Mouse (Mus musculus): ENCODE data around the gene Arf5. TPM values are rescaled to one million over a fixed set of nuclear protein-coding genes. Genes with fewer than 3 reads are reported as not detected.

The Arf5 gene
- total and polyA plus RNA-seq, 3 experiments = 92.8 to 292 TPM; not detected in 1

DNA sequence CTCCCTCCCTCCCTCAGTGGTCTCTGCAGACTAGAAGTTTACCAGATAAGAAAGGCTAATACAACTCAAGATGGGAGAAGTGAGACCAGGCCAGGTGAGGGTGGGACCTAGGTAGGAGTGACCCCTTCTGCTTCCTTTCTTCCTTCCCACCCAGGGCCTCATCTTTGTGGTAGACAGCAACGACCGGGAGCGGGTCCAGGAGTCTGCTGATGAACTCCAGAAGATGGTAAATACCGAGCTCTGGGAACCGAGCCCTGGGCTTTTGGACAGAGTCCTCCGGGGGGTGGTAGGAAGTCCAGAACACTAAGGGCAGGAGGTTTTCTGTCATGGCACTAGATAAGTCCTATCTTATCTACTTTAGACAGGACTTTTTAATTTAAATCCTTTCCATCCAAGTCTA is 1.7 kb downstream of the Arf5 start:
- H3K9ac ChIP-seq (ENCODE audit: control insufficient read depth, low read depth, low read length, poor library complexity, severe bottlenecking) = no peak overlapping the region
- DNase-seq (ENCODE audit: low read depth, low spot score) = no peak
- peaks cover under 1 to 26% of the 10 kb centered on the region in 2 experiments for H3K4me1 ChIP-seq (ENCODE audit: control insufficient read depth in 1 of 2, insufficient read depth in 2 of 2, low read length in 2 of 2)
- TF ChIP-seq CTCF (IDR thresholded peaks at IDR 0.05 in 2 of 3, conservative IDR thresholded peaks at IDR 0.05 in 1 of 3; ENCODE audit: control insufficient read depth in 1 of 3, insufficient read depth in 1 of 3, low read depth in 2 of 3, low read length in 3 of 3, poor library complexity in 1 of 3, severe bottlenecking in 1 of 3) (no peak), HCFC1 (IDR thresholded peaks at IDR 0.05; ENCODE audit: low read depth, low read length) (no peak), POLR2AphosphoS5 (IDR thresholded peaks at IDR 0.05; ENCODE audit: borderline replicate concordance, low read depth, low read length) (no peak), TBP (IDR thresholded peaks at IDR 0.05; ENCODE audit: low read depth, low read length) (no peak), POLR2AphosphoS2 (IDR thresholded peaks at IDR 0.05; ENCODE audit: low read length) (no peak), NRF1 (IDR thresholded peaks at IDR 0.05; ENCODE audit: insufficient read depth, low read depth, low read length, poor library complexity, severe bottlenecking) (no peak), SIN3A (IDR thresholded peaks at IDR 0.05; ENCODE audit: low read length) (no peak), MYB (IDR thresholded peaks at IDR 0.05; ENCODE audit: low read depth, low read length) (no peak), BHLHE40 (IDR thresholded peaks at IDR 0.05; ENCODE audit: borderline replicate concordance, low read depth, low read length) (no peak), MEF2A (IDR thresholded peaks at IDR 0.05; ENCODE audit: extremely low read depth, insufficient replicate concordance, low read depth, low read length, poor library complexity, severe bottlenecking) (no peak), GATA1 (IDR thresholded peaks at IDR 0.05; ENCODE audit: low read depth, low read length) (no peak), POLR2A (IDR thresholded peaks at IDR 0.05; ENCODE audit: control insufficient read depth in 1 of 2, insufficient read depth in 1 of 2, low read depth in 1 of 2, low read length in 2 of 2, poor library complexity in 1 of 2) (no peak), RCOR1 (IDR thresholded peaks at IDR 0.05; ENCODE audit: low read depth, low read length) (no peak), ZC3H11A (IDR thresholded peaks at IDR 0.05; ENCODE audit: low read depth, low read length) (no peak), TCF12 (IDR thresholded peaks at IDR 0.05; ENCODE audit: low read depth, low read length) (no peak), USF2 (IDR thresholded peaks at IDR 0.05; ENCODE audit: borderline replicate concordance in 1 of 2, insufficient read depth in 1 of 2, low read depth in 1 of 2, low read length in 2 of 2) (no peak), E2F4 (IDR thresholded peaks at IDR 0.05; ENCODE audit: borderline replicate concordance, low read depth, low read length) (no peak)
- H3K27me3 ChIP-seq (ENCODE audit: control insufficient read depth in 1 of 2, insufficient read depth in 2 of 2, low read length in 2 of 2) = no peaks in the 10 kb centered on the region
- no peak overlapping the region for H3K27ac ChIP-seq (ENCODE audit: control insufficient read depth, low read depth, low read length)
- no peaks in the 10 kb centered on the region for H3K9me3 ChIP-seq (replicated peaks; ENCODE audit: insufficient read depth, low read length)
- H3K79me2 ChIP-seq (ENCODE audit: control insufficient read depth, insufficient read depth, low read length, poor library complexity) = peaks cover 13% of the 10 kb centered on the region
- no peak overlapping the region for H3K4me3 ChIP-seq (ENCODE audit: control insufficient read depth in 1 of 2, insufficient read depth in 1 of 2, low read depth in 2 of 2, low read length in 2 of 2)
- peaks cover 0 to 14% of the 10 kb centered on the region in 2 experiments; a peak in 2 of 4 replicates for H3K36me3 ChIP-seq (ENCODE audit: control insufficient read depth in 1 of 2, insufficient read depth in 2 of 2, low read length in 2 of 2)

DNA sequence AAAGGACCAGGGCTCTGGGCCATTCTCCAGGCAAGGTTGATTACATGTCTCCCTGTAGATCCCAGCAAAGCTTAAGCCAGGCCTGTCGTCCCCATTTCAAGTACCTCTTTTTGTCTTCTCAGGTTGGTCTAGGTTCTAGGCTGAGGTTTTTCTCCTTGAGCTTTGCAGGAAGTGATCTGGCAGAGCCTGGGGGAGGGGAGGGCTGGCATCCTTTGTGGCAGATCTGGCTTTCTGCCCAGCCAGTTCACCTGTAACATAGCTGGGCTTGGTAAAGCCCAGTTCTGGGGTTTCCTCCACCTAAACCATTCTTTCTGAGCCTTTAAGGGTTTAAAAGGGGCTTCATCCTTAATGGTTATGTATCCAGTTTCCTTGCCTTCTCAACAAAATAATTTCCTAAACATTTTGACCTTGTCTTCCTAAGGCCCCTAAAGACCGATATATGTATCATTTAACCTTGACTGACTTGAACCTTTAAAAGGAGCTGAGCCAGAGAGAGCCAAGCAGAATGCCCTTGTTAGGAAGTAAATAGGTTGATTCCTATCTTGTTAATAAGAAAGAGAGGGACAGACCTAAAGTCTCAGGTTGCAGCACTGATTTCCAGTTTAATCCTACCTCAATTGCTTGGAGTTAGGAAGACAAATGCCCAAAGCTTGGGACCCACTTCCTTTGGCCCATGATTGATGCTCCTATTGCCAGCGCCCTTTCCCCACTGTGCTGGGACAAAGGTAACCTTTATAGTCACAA is 3.9 kb downstream of the Arf5 start, which contains the start of gene Fscn3:
Gene Fscn3, plus strand, starts transcription at position 694 of the 744 bp plus-strand sequence.
- Histone ChIP-seq H3K9ac (ENCODE audit: control insufficient read depth, low read depth, low read length, poor library complexity, severe bottlenecking) (no peak within 1 kb of the TSS), H3K27ac (ENCODE audit: control insufficient read depth, low read depth, low read length) (no peak within 1 kb of the TSS), H3K27me3 (ENCODE audit: control insufficient read depth in 1 of 2, insufficient read depth in 2 of 2, low read length in 2 of 2) (no peaks in the 10 kb centered on the region), H3K9me3 (replicated peaks; ENCODE audit: insufficient read depth, low read length) (no peaks in the 10 kb centered on the region), H3K79me2 (ENCODE audit: control insufficient read depth, insufficient read depth, low read length, poor library complexity) (peaks cover 2% of the 10 kb centered on the region), H3K36me3 (ENCODE audit: control insufficient read depth in 1 of 2, insufficient read depth in 2 of 2, low read length in 2 of 2) (peaks cover 0 to 10% of the 10 kb centered on the region in 2 experiments; a peak in 2 of 4 replicates), H3K4me3 (ENCODE audit: control insufficient read depth in 1 of 2, insufficient read depth in 1 of 2, low read depth in 2 of 2, low read length in 2 of 2) (no peak within 1 kb of the TSS), H3K4me1 (ENCODE audit: control insufficient read depth in 1 of 2, insufficient read depth in 2 of 2, low read length in 2 of 2) (peaks cover 0 to 15% of the 10 kb centered on the region in 2 experiments)
- TF ChIP-seq SIN3A (IDR thresholded peaks at IDR 0.05; ENCODE audit: low read length) (no peak), ZC3H11A (IDR thresholded peaks at IDR 0.05; ENCODE audit: low read depth, low read length) (no peak), MAFK (IDR thresholded peaks at IDR 0.05; ENCODE audit: borderline replicate concordance, low read depth, low read length) (no peak), NELFE (IDR thresholded peaks at IDR 0.05; ENCODE audit: low read depth, low read length) (no peak)
- no peak for DNase-seq (ENCODE audit: low read depth, low spot score)

Data from MEL (cell line).